ENCODE assay signal across 8 mouse cellular contexts in genomic region chr4:89145409-89145808, GRCm38 (mm10). TPM values are rescaled to one million over a fixed set of nuclear protein-coding genes. Genes with fewer than 3 reads are reported as not detected.
DNase-seq lines count a peak whose midpoint lies in the region; ATAC-seq lines count a peak whose summit lies in the region.

No protein-coding gene starts in this region.

- H3K9ac ChIP-seq in hindbrain, embryonic 15.5 days = no peak overlapping the region

- H3K4me2 ChIP-seq in hindbrain, embryonic 15.5 days = no peak overlapping the region

- H3K4me1 ChIP-seq in hindbrain, embryonic 15.5 days (replicated peaks) = 0 out of 2 replicates have a peak, but pooled peaks cover 5% of the 10 kb centered on the region

- 42% methylated on average over 6 of the region's 6 CpGs for WGBS in hindbrain, embryonic 15.5 days

- H3K27ac ChIP-seq in hindbrain, embryonic 15.5 days (replicated peaks) = no peak overlapping the region

- H3K36me3 ChIP-seq in hindbrain, embryonic 15.5 days = peaks cover 8% of the 10 kb centered on the region; the same call in 1 of the 2 replicates

- peak; percentile 51 for DNase-seq in Muller cell, postnatal 12 days (ENCODE audit: inconsistent ontology term)
- peak; percentile 68 for DNase-seq in cerebellum, adult 9-10 months
- DNase-seq in frontal cortex, postnatal 10 days (ENCODE audit: low spot score in 2 of 2) = peak; percentile 32 to 69
- DNase-seq in layer of hippocampus, postnatal 14 days (ENCODE audit: low spot score in 2 of 2) = peak; percentile 68 to 78
- peak; percentile 83 for DNase-seq in lung, postnatal 14 days
- peak; percentile 42 for DNase-seq in retina, postnatal 7 days (ENCODE audit: low read depth, low spot score)
- DNase-seq in urinary bladder, adult 18-20 months (ENCODE audit: low spot score in 2 of 2) = peak; percentile 57 to 68

- H3K4me3 ChIP-seq in hindbrain, embryonic 15.5 days = no peak overlapping the region

- ATAC-seq in hindbrain, embryonic 15.5 days (ENCODE audit: low FRiP score, low read depth) = peak; percentile 35; the same call in 1 of the 2 replicates

- H3K9me3 ChIP-seq in hindbrain, embryonic 15.5 days = no peaks in the 10 kb centered on the region

- no peaks in the 10 kb centered on the region for H3K27me3 ChIP-seq in hindbrain, embryonic 15.5 days

RNA-seq across cellular contexts. Expression of gene Mtap, which starts 8.5 kb away (rescaled TPM):
- 26.9 and 27.2 TPM in 2 replicates for polyA plus RNA-seq in hindbrain, embryonic 15.5 days (2015; fragmentation: Nextera tagmentation; extraction: Ambion mirVana)
- total RNA-seq in layer of hippocampus, postnatal 14 days (2021) = 10 to 100 TPM in 1 of 2 experiments, 1 to 10 TPM in 1; 9.9 to 11.4 TPM
